Mouse (Mus musculus) spleen, adult 18-20 months (tissue): ENCODE measurements around the gene Brap.

Experiments used
- DNase-seq, 2 experiments: peaks; one replicate each; pipeline ENCODE4 v3.0.0; 2022; ENCODE audit warnings: mixed read lengths in 2 of 2

Brap gene

DNA sequence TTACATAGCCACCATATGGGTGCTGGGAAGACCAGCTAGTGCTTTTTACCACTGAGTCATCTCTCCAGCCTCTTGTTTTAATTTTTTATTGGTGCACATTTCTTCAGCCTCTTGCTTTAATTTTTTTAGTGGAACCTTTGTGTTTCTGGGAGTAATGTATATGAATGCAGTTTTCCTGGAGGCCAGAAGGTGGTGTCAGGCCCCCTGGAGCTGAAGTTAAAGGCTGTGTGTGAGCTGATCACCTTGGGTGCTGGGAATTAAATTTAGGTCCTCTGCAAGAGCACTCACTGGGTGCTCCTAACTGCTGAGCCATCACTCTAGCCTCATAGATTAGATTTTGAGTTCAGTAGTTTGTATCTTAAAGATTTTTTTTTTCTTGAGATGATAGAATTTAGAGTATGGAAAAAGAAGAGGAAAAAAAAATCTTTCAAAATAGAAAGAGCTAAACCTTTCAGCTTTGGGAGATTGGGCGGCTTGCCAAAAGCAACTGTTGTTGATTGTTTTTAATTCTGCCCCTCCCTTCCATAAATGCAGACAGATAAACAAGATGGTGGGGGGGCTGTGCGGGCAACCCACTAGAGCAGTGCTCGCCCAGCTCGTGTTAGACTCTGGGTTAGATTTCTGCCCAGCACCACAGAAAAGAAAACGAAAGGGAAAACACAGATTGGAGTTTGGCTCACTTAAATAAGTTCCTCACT lies 60.7 kb downstream of the Brap start:
- DNase-seq, result no peak

GRCm38 (mm10) chr5:121721841-121722240 lies 61.5 kb downstream of the Brap start:
- DNase-seq, result no peak

- no peak for DNase-seq
Measured at GRCm38 (mm10) chr5:121724678-121725077, 64.3 kb downstream of the Brap start.

GRCm38 (mm10) chr5:121730057-121730456 lies 69.7 kb downstream of the Brap start:
- no peak for DNase-seq

GRCm38 (mm10) chr5:121736641-121737040 lies 76.3 kb downstream of the Brap start:
- DNase-seq, result no peak
